Mouse (Mus musculus) liver, adult 2 months (tissue): ENCODE data around the gene Slc25a51. TPM values are rescaled to one million over a fixed set of nuclear protein-coding genes. Genes with fewer than 3 reads are reported as not detected.
A peak's percentile ranks its signal among the peaks of the same experiment; 100 is the strongest.

Experiments
- DNase-seq: peaks from one replicate; pipeline ENCODE4 v3.0.0-alpha.2; 2011; ENCODE audit warnings: low read depth, low spot score; ENCODE audit errors: extremely low read depth
- H3K27ac ChIP-seq: fragments of 200-500 bp; replicated peaks from 2 replicates; pipeline ENCODE4 v1.5.1; 2012; ENCODE audit warnings: low read depth, mild to moderate bottlenecking, control low read depth, inconsistent platforms, low read length; ENCODE audit not compliant: insufficient read depth
- H3K27me3 ChIP-seq: fragments of 200-500 bp; 2 replicates; pipeline ENCODE4 v1.6.1; 2012; ENCODE audit warnings: mild to moderate bottlenecking, moderate library complexity, low read length, inconsistent platforms; ENCODE audit not compliant: control insufficient read depth, insufficient read depth
- H3K36me3 ChIP-seq: fragments of 200-500 bp; 2 replicates; pipeline ENCODE4 v1.6.1; 2012; ENCODE audit warnings: low read length, inconsistent platforms; ENCODE audit not compliant: control insufficient read depth, insufficient read depth
- H3K4me1 ChIP-seq: fragments of 200-500 bp; 2 replicates; pipeline ENCODE4 v1.6.1; 2011; ENCODE audit warnings: low read length; ENCODE audit not compliant: control insufficient read depth, insufficient read depth
- H3K4me3 ChIP-seq: fragments of 200-500 bp; 2 replicates; pipeline ENCODE4 v1.5.1; 2011; ENCODE audit warnings: low read depth, mild to moderate bottlenecking, control low read depth, low read length, moderate library complexity; ENCODE audit not compliant: insufficient read depth
- H3K79me2 ChIP-seq: fragments of 200-500 bp; 2 replicates; pipeline ENCODE4 v1.6.1; 2012; ENCODE audit warnings: inconsistent platforms, mild to moderate bottlenecking, low read length, moderate library complexity; ENCODE audit not compliant: control insufficient read depth, insufficient read depth
- H3K9ac ChIP-seq: fragments of 200-500 bp; 2 replicates; pipeline ENCODE4 v1.6.1; 2012; ENCODE audit warnings: low read depth, mild to moderate bottlenecking, control low read depth, inconsistent platforms, low read length
- CTCF ChIP-seq: fragments of 200-500 bp; IDR thresholded peaks from 2 replicates; pipeline ENCODE4 v1.5.1; 2011; ENCODE audit warnings: low read depth, low read length, control low read depth
- POLR2A ChIP-seq: fragments of 200-500 bp; IDR thresholded peaks from 2 replicates; pipeline ENCODE4 v1.6.1; 2011; ENCODE audit warnings: low read length, control low read depth; ENCODE audit not compliant: insufficient read depth; ENCODE audit errors: extremely low read depth
- WGBS: fragments of 180-500 bp; shearing (Covaris S2); methylation state at CpG from one replicate; pipeline ENCODE4 v1.1.7; 2018; 5-methylcytosine and 5-hydroxymethylcytosine counted together
- polyA plus RNA-seq: library from polyadenylated mRNA; depleted of rRNA; stranded (reverse); fragments of >200 nt; gene quantifications from 2 replicates; pipeline ENCODE4 v1.2.3, GENCODE M21; 2012
- total RNA-seq: library from RNA; depleted of rRNA; stranded (reverse); fragments of >200 nt; gene quantifications from 2 replicates; pipeline ENCODE4 v1.2.3, GENCODE M21; 2014

The Slc25a51 gene
- total and polyA plus RNA-seq, 2 experiments: 47.5 to 52.9 TPM

- Histone ChIP-seq H3K27ac (no peak overlapping the region), H3K36me3 (peaks cover 2% of the 10 kb centered on the region; the same call in 1 of the 2 replicates), H3K79me2 (no peaks in the 10 kb centered on the region), H3K9ac (no peak overlapping the region), H3K27me3 (no peaks in the 10 kb centered on the region), H3K4me3 (no peak overlapping the region), H3K4me1 (no peaks in the 10 kb centered on the region)
- 65% methylated on average over 8 of the region's 8 CpGs for WGBS
- TF ChIP-seq POLR2A (no peak), CTCF (no peak)
- no peak for DNase-seq
Observed at GRCm38 (mm10) chr4:45423406-45423805, 14.8 kb upstream of the Slc25a51 start.

- DNase-seq: no peak
- WGBS: 87% methylated on average over 10 of the region's 10 CpGs
- Histone ChIP-seq H3K4me1 (no peaks in the 10 kb centered on the region), H3K79me2 (no peaks in the 10 kb centered on the region), H3K9ac (no peak overlapping the region), H3K36me3 (peaks cover 2% of the 10 kb centered on the region; the same call in 1 of the 2 replicates), H3K27me3 (no peaks in the 10 kb centered on the region), H3K27ac (no peak overlapping the region), H3K4me3 (no peak overlapping the region)
- no peak for TF ChIP-seq CTCF
- TF ChIP-seq POLR2A: no peak
Observed at GRCm38 (mm10) chr4:45422640-45423039, 14.1 kb upstream of the Slc25a51 start.

- peaks cover 2% of the 10 kb centered on the region; the same call in 1 of the 2 replicates for H3K36me3 ChIP-seq
- peak; percentile 62 for DNase-seq
- H3K4me3 ChIP-seq: no peak overlapping the region
- no peaks in the 10 kb centered on the region for H3K4me1 ChIP-seq
- no peak overlapping the region for H3K9ac ChIP-seq
- 64% methylated on average over 11 of the region's 11 CpGs for WGBS
- no peaks in the 10 kb centered on the region for H3K27me3 ChIP-seq
- H3K79me2 ChIP-seq: no peaks in the 10 kb centered on the region
- H3K27ac ChIP-seq: 0 out of 2 replicates have a peak overlapping the region, but pooled peaks have one; percentile 13
- TF ChIP-seq CTCF: no peak
- no peak for TF ChIP-seq POLR2A
Observed at GRCm38 (mm10) chr4:45421519-45422260, 13.1 kb upstream of the Slc25a51 start.

GRCm38 (mm10) chr4:45420733-45421132, 12.2 kb upstream of the Slc25a51 start:
- H3K79me2 ChIP-seq: no peaks in the 10 kb centered on the region
- 81% methylated on average over 3 of the region's 3 CpGs for WGBS
- H3K27ac ChIP-seq: no peak overlapping the region

GRCm38 (mm10) chr4:45419051-45419450, 10.5 kb upstream of the Slc25a51 start:
- H3K27me3 ChIP-seq: no peaks in the 10 kb centered on the region
- H3K36me3 ChIP-seq: peaks cover 2% of the 10 kb centered on the region; the same call in 1 of the 2 replicates
- no peak overlapping the region for H3K27ac ChIP-seq
- H3K4me3 ChIP-seq: no peak overlapping the region
- H3K4me1 ChIP-seq: peaks cover 4% of the 10 kb centered on the region
- DNase-seq: no peak
- no peaks in the 10 kb centered on the region for H3K79me2 ChIP-seq
- no peak for TF ChIP-seq CTCF
- TF ChIP-seq POLR2A: no peak
- H3K9ac ChIP-seq: no peak overlapping the region
- 95% methylated on average over 4 of the region's 4 CpGs for WGBS

More at GRCm38 (mm10) chr4:45420733-45421132, 12.2 kb upstream of the Slc25a51 start:
- Histone ChIP-seq H3K36me3 (peaks cover 2% of the 10 kb centered on the region; the same call in 1 of the 2 replicates), H3K4me1 (no peaks in the 10 kb centered on the region), H3K4me3 (no peak overlapping the region), H3K27me3 (no peaks in the 10 kb centered on the region), H3K9ac (no peak overlapping the region)
- no peak for TF ChIP-seq CTCF
- TF ChIP-seq POLR2A: no peak
- no peak for DNase-seq

GRCm38 (mm10) chr4:45418229-45418950, 9.8 kb upstream of the Slc25a51 start:
- Histone ChIP-seq H3K27me3 (no peaks in the 10 kb centered on the region), H3K27ac (no peak overlapping the region), H3K4me1 (peaks cover 7% of the 10 kb centered on the region), H3K79me2 (no peaks in the 10 kb centered on the region), H3K9ac (no peak overlapping the region), H3K36me3 (no peaks in the 10 kb centered on the region), H3K4me3 (no peak overlapping the region)
- TF ChIP-seq CTCF (peak; percentile 77), POLR2A (no peak)
- DNase-seq: no peak
- 35% methylated on average over 11 of the region's 11 CpGs for WGBS
